Mouse (Mus musculus): ENCODE data around the gene Mcu.

GRCm38 (mm10) chr10:59570360-59570759, 46.1 kb downstream of the Mcu start:
- TF ChIP-seq CTCF (IDR thresholded peaks at IDR 0.05; ENCODE audit: low read depth) (0 out of 2 replicates have a peak, but pooled peaks have one; percentile 1), EP300 (IDR thresholded peaks at IDR 0.05; ENCODE audit: low read depth) (no peak)

Measured in heart, postnatal 0 days (tissue).